Mouse (Mus musculus) liver, postnatal 0 days (tissue): ENCODE data around the gene Spen. TPM values are rescaled to one million over a fixed set of nuclear protein-coding genes. Genes with fewer than 3 reads are reported as not detected.

Source experiments
- ATAC-seq: fragments of 200-750 bp; cut with Nextera tagmentation; 2 replicates; pipeline ENCODE4 v1.8.0; 2017; ENCODE audit warnings: mild to moderate bottlenecking, moderate library complexity
- DNase-seq: peaks from one replicate; pipeline ENCODE4 v3.0.0-alpha.2; 2016
- H3K27ac ChIP-seq: fragments of 300-500 bp; sonication (generic); 2 replicates; pipeline ENCODE4 v1.5.1; 2014; ENCODE audit warnings: antibody characterized with exemption, moderate library complexity, mild to moderate bottlenecking, low read depth
- H3K27me3 ChIP-seq: fragments of 300-500 bp; sonication (generic); 2 replicates; pipeline ENCODE4 v1.6.1; 2014; ENCODE audit warnings: low read length, control low read depth, mixed read lengths; ENCODE audit not compliant: insufficient read depth
- H3K36me3 ChIP-seq: fragments of 300-500 bp; sonication (generic); replicated peaks from 2 replicates; pipeline ENCODE4 v1.6.1; 2014; ENCODE audit warnings: mild to moderate bottlenecking, control low read depth, low read length, moderate library complexity, mixed read lengths; ENCODE audit not compliant: insufficient read depth
- H3K4me1 ChIP-seq: fragments of 300-500 bp; sonication (generic); 2 replicates; pipeline ENCODE4 v1.6.1; 2014; ENCODE audit warnings: antibody characterized with exemption, mild to moderate bottlenecking, control low read depth; ENCODE audit not compliant: insufficient read depth
- H3K4me2 ChIP-seq: fragments of 300-500 bp; sonication (generic); 2 replicates; pipeline ENCODE4 v1.6.1; 2014; ENCODE audit warnings: low read depth, mild to moderate bottlenecking, low read length, moderate library complexity, mixed read lengths
- H3K4me3 ChIP-seq: fragments of 300-500 bp; sonication (generic); 2 replicates; pipeline ENCODE4 v1.5.1; 2014; ENCODE audit warnings: low read depth, low read length
- H3K9ac ChIP-seq: fragments of 300-500 bp; sonication (generic); replicated peaks from 2 replicates; pipeline ENCODE4 v1.6.1; 2014; ENCODE audit warnings: mild to moderate bottlenecking, moderate library complexity
- H3K9me3 ChIP-seq: fragments of 300-500 bp; sonication (generic); 2 replicates; pipeline ENCODE4 v1.6.1; 2016; ENCODE audit warnings: mild to moderate bottlenecking, control low read depth, low read length, mixed read lengths
- CTCF ChIP-seq: sonication (generic); IDR thresholded peaks from 2 replicates; pipeline ENCODE4 v1.5.1; 2016; ENCODE audit warnings: antibody characterized with exemption, low read depth
- EP300 ChIP-seq: IDR thresholded peaks from 2 replicates; pipeline ENCODE4 v1.6.1; 2016; ENCODE audit warnings: antibody characterized with exemption, low read depth, mild to moderate bottlenecking
- WGBS: fragments of 180-500 bp; shearing (Covaris S2); extraction: QIAGEN DNeasy Blood & Tissue Kit; methylation state at CpG from one replicate; pipeline ENCODE4 v1.1.7; 2014; ENCODE audit not compliant: insufficient replicate concordance; 5-methylcytosine and 5-hydroxymethylcytosine counted together
- polyA plus RNA-seq: library from polyadenylated mRNA; unstranded; fragments of >200 nt; fragmentation: Nextera tagmentation; extraction: Ambion mirVana; gene quantifications from 2 replicates; pipeline ENCODE4 v1.2.1, GENCODE M21; 2015

Gene Spen
- polyA plus RNA-seq, 1 experiment from 2014 or later, result 3.0 TPM

DNA sequence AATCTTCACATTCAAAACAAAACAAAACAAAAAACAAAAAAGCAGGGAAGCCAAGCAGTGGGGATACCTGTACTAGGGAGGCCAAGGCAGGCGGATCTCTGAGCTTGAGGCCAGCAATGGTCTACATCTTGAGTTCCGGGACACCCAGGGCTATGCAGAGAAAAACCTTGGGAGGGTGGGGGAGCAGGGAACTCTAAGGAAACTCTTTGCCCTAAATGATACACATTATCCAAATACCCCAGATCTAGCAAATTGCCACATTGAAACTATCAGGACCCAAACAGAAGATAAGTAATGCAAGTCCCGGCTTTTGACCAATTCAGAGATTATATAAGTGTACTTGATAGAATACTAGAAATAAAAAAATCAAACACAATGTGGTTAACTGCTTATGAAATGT is 5.2 kb upstream of the Spen start:
- TF ChIP-seq CTCF (no peak), EP300 (no peak)
- ATAC-seq (no peak), DNase-seq (no peak)
- WGBS, result 68% methylated on average over 3 of the region's 3 CpGs
- no peak overlapping the region for H3K4me2 ChIP-seq
- no peaks in the 10 kb centered on the region for H3K27me3 ChIP-seq
- peaks cover 21% of the 10 kb centered on the region for H3K4me1 ChIP-seq
- no peaks in the 10 kb centered on the region for H3K9me3 ChIP-seq
- no peak overlapping the region for H3K27ac ChIP-seq
- no peak overlapping the region for H3K9ac ChIP-seq
- no peak overlapping the region for H3K4me3 ChIP-seq
- H3K36me3 ChIP-seq, result no peaks in the 10 kb centered on the region

DNA sequence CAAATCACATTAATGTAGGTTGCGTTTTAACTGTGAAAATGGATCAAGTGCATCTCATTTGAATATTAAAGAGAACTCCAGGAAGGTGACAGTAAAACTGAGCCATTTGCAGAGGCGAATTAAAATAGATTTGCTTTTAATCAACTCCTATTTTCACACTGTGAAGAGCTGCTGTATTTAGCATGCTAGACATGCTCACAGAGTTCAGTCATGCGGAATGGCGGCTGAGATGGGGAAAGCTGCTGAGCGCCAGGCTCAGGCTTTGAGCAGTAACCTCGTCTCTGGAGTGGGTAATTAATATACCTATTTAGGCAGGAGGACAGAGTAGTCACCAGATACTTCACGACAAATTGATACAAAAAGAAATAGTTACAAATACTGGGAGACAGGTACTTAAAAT is 3.5 kb upstream of the Spen start:
- Histone ChIP-seq H3K27ac (no peak overlapping the region), H3K27me3 (no peaks in the 10 kb centered on the region), H3K36me3 (no peaks in the 10 kb centered on the region), H3K4me3 (no peak overlapping the region), H3K4me1 (peaks cover 11% of the 10 kb centered on the region), H3K9me3 (no peaks in the 10 kb centered on the region), H3K9ac (no peak overlapping the region), H3K4me2 (no peak overlapping the region)
- 72% methylated on average over 7 of the region's 7 CpGs for WGBS
- DNase-seq (no peak), ATAC-seq (no peak)
- TF ChIP-seq CTCF (no peak), EP300 (no peak)

DNA sequence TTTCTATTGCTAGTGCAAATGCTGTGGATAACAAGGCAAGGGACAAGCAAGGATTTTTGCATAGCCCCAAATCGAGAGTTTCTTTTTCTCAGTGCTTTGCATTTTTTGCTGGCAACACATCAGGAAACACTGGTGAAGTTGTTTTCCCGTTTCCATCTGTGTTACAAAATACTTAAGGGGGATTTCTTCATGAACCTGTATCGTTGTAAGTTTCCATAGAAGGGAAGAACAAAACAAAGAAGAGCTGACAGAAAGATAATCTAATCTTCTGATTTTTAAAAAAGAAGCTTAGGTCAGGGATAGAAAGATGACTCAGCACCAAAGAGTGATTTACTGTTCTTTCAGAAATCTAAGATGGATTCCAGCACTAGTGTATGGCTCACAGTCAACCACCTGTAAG is 2.4 kb upstream of the Spen start:
- Histone ChIP-seq H3K4me1 (peaks cover 11% of the 10 kb centered on the region), H3K27me3 (no peaks in the 10 kb centered on the region), H3K36me3 (no peaks in the 10 kb centered on the region), H3K9ac (no peak overlapping the region), H3K4me2 (peak overlapping the region; percentile 13; the same call in 1 of the 2 replicates), H3K9me3 (no peaks in the 10 kb centered on the region), H3K4me3 (no peak overlapping the region), H3K27ac (peak overlapping the region; percentile 23; the same call in 1 of the 2 replicates)
- DNase-seq, result no peak
- TF ChIP-seq CTCF (no peak), EP300 (peak; percentile 19; the same call in 1 of the 2 replicates)
- WGBS, result 45% methylated on average over 3 of the region's 3 CpGs
- no peak for ATAC-seq

GRCm38 (mm10) chr4:141539213-141539767 is 893 bp upstream of the Spen start:
- WGBS, result 31% methylated on average over 12 of the region's 12 CpGs
- no peaks in the 10 kb centered on the region for H3K36me3 ChIP-seq
- H3K27ac ChIP-seq, result peak overlapping the region; percentile 98
- peaks cover 18% of the 10 kb centered on the region for H3K4me1 ChIP-seq
- peak overlapping the region; percentile 87 for H3K9ac ChIP-seq
- peak overlapping the region; percentile 94 for H3K4me2 ChIP-seq
- no peak for DNase-seq
- no peak for ATAC-seq
- TF ChIP-seq EP300, result no peak
- no peak for TF ChIP-seq CTCF
- no peaks in the 10 kb centered on the region for H3K27me3 ChIP-seq
- H3K4me3 ChIP-seq, result peak overlapping the region; percentile 79
- no peaks in the 10 kb centered on the region for H3K9me3 ChIP-seq

DNA sequence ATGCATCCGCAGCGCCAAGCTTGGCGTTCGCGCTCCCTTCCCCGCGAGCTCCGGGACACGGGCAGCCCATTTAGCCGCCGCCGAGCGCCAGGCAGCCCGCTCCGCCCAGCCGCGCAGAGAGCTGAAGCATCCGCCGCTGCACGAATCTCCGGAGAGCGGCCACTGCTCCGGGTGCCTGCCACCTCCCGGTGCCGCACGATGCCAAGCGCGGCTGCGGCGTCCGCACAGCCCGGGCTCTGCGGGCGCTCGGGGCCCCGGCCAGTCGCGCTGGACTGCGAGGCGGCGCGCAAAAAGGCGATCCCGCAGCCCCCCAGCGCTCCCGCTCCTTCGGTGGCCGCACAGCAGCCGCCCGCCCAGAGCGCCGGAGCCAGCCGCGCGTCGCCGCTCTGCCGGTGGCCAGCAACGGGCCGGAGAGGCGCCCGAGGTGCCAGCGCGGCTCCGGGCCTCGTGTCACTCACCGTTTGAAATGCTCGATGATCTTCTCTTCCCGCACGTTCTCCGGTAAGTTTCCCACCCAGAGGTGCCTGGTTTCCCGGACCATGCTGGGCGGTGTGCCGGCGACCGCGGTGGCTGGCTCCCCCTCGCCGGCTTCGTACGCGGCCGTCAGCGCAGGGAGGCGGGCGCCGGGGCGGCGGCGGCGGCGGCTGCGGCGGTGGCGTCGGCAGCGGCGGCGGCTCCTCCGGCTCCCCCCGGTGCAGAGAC is 540 bp downstream of the Spen start:
- peaks cover 29% of the 10 kb centered on the region for H3K4me1 ChIP-seq
- no peaks in the 10 kb centered on the region for H3K9me3 ChIP-seq
- no peak for TF ChIP-seq CTCF
- no peak for TF ChIP-seq EP300
- peak overlapping the region; percentile 79 for H3K4me3 ChIP-seq
- DNase-seq (peak; percentile 68), ATAC-seq (peak; percentile 20)
- 1% methylated on average over 95 of the region's 101 CpGs for WGBS
- H3K27me3 ChIP-seq, result no peaks in the 10 kb centered on the region
- H3K9ac ChIP-seq, result peak overlapping the region; percentile 87
- no peaks in the 10 kb centered on the region for H3K36me3 ChIP-seq
- peak overlapping the region; percentile 94 for H3K4me2 ChIP-seq
- H3K27ac ChIP-seq, result peak overlapping the region; percentile 98

- Histone ChIP-seq H3K36me3 (no peaks in the 10 kb centered on the region), H3K9ac (peak overlapping the region; percentile 87), H3K27ac (peak overlapping the region; percentile 98), H3K4me1 (peaks cover 29% of the 10 kb centered on the region), H3K4me2 (peak overlapping the region; percentile 94), H3K9me3 (no peaks in the 10 kb centered on the region), H3K27me3 (no peaks in the 10 kb centered on the region), H3K4me3 (peak overlapping the region; percentile 79)
- DNase-seq (no peak), ATAC-seq (no peak)
- TF ChIP-seq EP300, result no peak
- TF ChIP-seq CTCF, result no peak
- under 1% methylated on average over 14 of the region's 14 CpGs for WGBS
These were observed 1.2 kb downstream of the Spen start for GRCm38 (mm10) chr4:141537226-141537610.
